Mouse (Mus musculus) midbrain, postnatal 0 days (tissue): ENCODE measurements at regions not wholly inside any gene's neighbourhood (a gene's known extent, or its start where the extent isn't known, plus 50 kb on each side); places are given as distances from the start of the nearest gene placed in this dataset.

ENCODE experiments used
- ATAC-seq: fragments of 200-750 bp; cut with Nextera tagmentation; 2 replicates; pipeline ENCODE4 v1.8.0; 2017; ENCODE audit warnings: moderate number of reproducible peaks, mild to moderate bottlenecking, moderate TSS enrichment, moderate library complexity; ENCODE audit not compliant: low FRiP score
- DNase-seq: peaks from one replicate; pipeline ENCODE4 v3.0.0-alpha.2; 2015; ENCODE audit warnings: low spot score
- H3K27ac ChIP-seq: fragments of 300-500 bp; sonication (generic); 2 replicates; pipeline ENCODE4 v1.5.1; 2014; ENCODE audit warnings: low read depth, mild to moderate bottlenecking, low read length, mixed read lengths
- H3K27me3 ChIP-seq: fragments of 300-500 bp; sonication (generic); 2 replicates; pipeline ENCODE4 v1.6.1; 2014; ENCODE audit warnings: low read length, control low read depth, mixed read lengths; ENCODE audit not compliant: insufficient read depth
- H3K36me3 ChIP-seq: fragments of 300-500 bp; sonication (generic); 2 replicates; pipeline ENCODE4 v1.6.1; 2014; ENCODE audit warnings: low read length, control low read depth, mixed read lengths; ENCODE audit not compliant: insufficient read depth
- H3K4me1 ChIP-seq: fragments of 300-500 bp; sonication (generic); 2 replicates; pipeline ENCODE4 v1.6.1; 2014; ENCODE audit warnings: mild to moderate bottlenecking, control low read depth, antibody characterized with exemption, low read length, mixed read lengths; ENCODE audit not compliant: insufficient read depth
- H3K4me2 ChIP-seq: fragments of 300-500 bp; sonication (generic); 2 replicates; pipeline ENCODE4 v1.6.1; 2014; ENCODE audit warnings: low read depth, mild to moderate bottlenecking, low read length, mixed read lengths; ENCODE audit not compliant: poor library complexity, severe bottlenecking
- H3K4me3 ChIP-seq: fragments of 300-500 bp; sonication (generic); 2 replicates; pipeline ENCODE4 v1.5.1; 2014; ENCODE audit warnings: low read depth, mild to moderate bottlenecking, low read length, moderate library complexity
- H3K9ac ChIP-seq: fragments of 300-500 bp; sonication (generic); replicated peaks from 2 replicates; pipeline ENCODE4 v1.6.1; 2014; ENCODE audit warnings: mild to moderate bottlenecking, low read length, moderate library complexity, mixed read lengths; ENCODE audit not compliant: poor library complexity, severe bottlenecking
- H3K9me3 ChIP-seq: fragments of 300-500 bp; sonication (generic); 2 replicates; pipeline ENCODE4 v1.6.1; 2016; ENCODE audit warnings: low read length, control low read depth
- CTCF ChIP-seq: IDR thresholded peaks from 2 replicates; pipeline ENCODE4 v1.5.1; 2016; ENCODE audit warnings: antibody characterized with exemption, mild to moderate bottlenecking
- WGBS: fragments of 180-500 bp; shearing (Covaris S2); extraction: QIAGEN DNeasy Blood & Tissue Kit; methylation state at CpG from one replicate; pipeline ENCODE4 v1.1.7; 2014; 5-methylcytosine and 5-hydroxymethylcytosine counted together

DNA sequence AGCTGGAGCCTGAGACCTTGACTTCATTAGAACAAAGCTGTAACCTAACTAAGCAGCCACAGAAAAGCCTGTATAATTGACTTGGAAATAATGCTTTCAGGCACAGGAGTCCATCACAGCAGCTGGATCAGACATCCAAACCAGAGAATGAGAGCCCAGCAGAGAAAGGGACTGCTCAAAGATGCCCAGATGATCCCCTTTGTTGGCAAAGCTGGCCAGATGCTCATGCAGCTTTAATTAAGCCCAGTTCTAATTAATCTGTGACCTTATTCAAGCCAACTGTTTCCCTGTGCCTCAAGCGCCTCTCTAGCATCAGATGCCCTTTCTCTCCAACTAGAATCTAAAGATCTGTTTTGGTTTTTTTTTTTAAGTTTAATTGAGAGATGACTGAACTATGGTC lies 165.6 kb upstream of the Rag2 start:
- Histone ChIP-seq H3K9ac (no peak overlapping the region), H3K27ac (no peak overlapping the region), H3K9me3 (no peaks in the 10 kb centered on the region), H3K27me3 (no peaks in the 10 kb centered on the region), H3K4me3 (no peak overlapping the region), H3K4me1 (no peaks in the 10 kb centered on the region), H3K4me2 (no peak overlapping the region), H3K36me3 (no peaks in the 10 kb centered on the region)
- ATAC-seq (no peak), DNase-seq (no peak)
- TF ChIP-seq CTCF = no peak
- 83% methylated on average over 1 of the region's 1 CpGs for WGBS

DNA sequence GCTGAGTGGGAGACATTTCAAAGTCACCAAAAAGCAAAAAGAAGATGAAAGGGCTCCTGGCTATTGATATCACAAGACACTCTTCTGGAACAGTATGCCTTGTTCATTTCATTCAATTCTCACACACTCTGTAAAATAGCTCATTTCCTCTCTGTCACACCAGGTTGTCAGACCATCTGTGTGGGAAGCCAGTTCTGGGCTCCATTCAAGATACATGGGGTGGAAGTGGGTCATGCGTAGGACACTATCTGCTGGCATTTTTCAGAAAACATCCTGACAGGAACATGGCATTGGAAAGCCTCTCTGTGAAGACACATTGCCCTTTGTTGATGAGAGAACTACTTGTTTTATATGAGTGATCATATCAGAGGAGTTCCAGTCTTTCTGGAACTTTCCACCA lies 162.1 kb upstream of the Rag2 start:
- Histone ChIP-seq H3K9me3 (no peaks in the 10 kb centered on the region), H3K9ac (no peak overlapping the region), H3K27ac (no peak overlapping the region), H3K4me1 (no peaks in the 10 kb centered on the region), H3K27me3 (no peaks in the 10 kb centered on the region), H3K4me2 (no peak overlapping the region), H3K4me3 (no peak overlapping the region), H3K36me3 (no peaks in the 10 kb centered on the region)
- 83% methylated on average over 1 of the region's 1 CpGs for WGBS
- ATAC-seq (no peak), DNase-seq (no peak)
- no peak for TF ChIP-seq CTCF

DNA sequence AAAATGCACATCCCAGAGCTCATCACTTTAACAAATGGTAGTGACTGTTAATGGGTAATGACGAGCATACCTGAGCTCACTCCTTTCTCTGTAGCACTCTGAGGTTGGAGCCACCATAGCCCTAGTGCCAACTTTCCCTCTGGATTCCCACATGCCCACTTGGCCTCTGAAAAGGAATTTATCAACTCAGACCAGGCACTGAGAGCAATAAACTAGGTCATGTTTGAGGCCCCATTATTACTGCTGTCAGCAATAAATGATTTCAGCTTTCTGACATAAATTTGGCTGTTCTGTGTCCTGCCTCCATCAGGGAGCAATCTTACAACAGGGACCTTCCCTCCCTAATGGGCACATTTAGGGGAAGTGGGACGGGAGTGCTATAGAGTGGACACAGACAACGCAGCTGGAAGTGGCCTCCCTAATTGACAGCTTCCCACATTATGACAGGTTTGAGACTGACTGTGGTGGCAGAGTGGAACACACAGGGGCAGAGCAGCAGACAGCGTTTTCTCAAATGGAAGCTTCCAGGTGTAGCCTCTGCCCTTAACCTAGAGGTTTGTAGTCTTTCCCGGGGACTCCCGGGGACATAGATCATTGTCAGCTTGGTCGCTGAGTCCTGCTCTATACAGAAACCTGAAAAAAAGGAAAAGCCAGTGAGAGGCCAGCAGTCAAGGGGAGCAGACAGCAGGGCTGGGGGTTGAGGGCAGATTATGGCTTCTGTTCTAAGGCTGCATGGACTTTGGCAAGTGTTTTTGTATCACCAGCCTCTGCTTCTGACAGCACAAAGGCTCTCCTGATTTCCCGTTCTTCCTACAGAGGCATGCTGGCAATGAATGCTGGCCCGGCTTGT lies 160.0 kb upstream of the Rag2 start:
- Histone ChIP-seq H3K9me3 (no peaks in the 10 kb centered on the region), H3K4me1 (no peaks in the 10 kb centered on the region), H3K9ac (no peak overlapping the region), H3K27me3 (no peaks in the 10 kb centered on the region), H3K36me3 (no peaks in the 10 kb centered on the region), H3K4me2 (no peak overlapping the region), H3K4me3 (no peak overlapping the region), H3K27ac (no peak overlapping the region)
- no peak for TF ChIP-seq CTCF
- DNase-seq = no peak
- WGBS = 60% methylated on average over 9 of the region's 9 CpGs
- no peak for ATAC-seq

- Histone ChIP-seq H3K9me3 (no peaks in the 10 kb centered on the region), H3K4me3 (no peak overlapping the region), H3K27me3 (no peaks in the 10 kb centered on the region), H3K27ac (no peak overlapping the region), H3K36me3 (no peaks in the 10 kb centered on the region), H3K4me1 (no peaks in the 10 kb centered on the region), H3K9ac (no peak overlapping the region), H3K4me2 (no peak overlapping the region)
- no peak for TF ChIP-seq CTCF
- no peak for DNase-seq
- 78% methylated on average over 6 of the region's 6 CpGs for WGBS
- ATAC-seq = no peak
Observed at GRCm38 (mm10) chr2:101470569-101471100, 153.9 kb upstream of the Rag2 start.

- Histone ChIP-seq H3K4me3 (no peak overlapping the region), H3K27ac (no peak overlapping the region), H3K27me3 (no peaks in the 10 kb centered on the region), H3K9me3 (no peaks in the 10 kb centered on the region), H3K9ac (no peak overlapping the region), H3K4me1 (no peaks in the 10 kb centered on the region), H3K36me3 (no peaks in the 10 kb centered on the region), H3K4me2 (no peak overlapping the region)
- peak; percentile 91 for TF ChIP-seq CTCF
- 34% methylated on average over 8 of the region's 8 CpGs for WGBS
- ATAC-seq (no peak), DNase-seq (peak; percentile 93)
Observed at GRCm38 (mm10) chr2:101472449-101473115, 151.9 kb upstream of the Rag2 start.

DNA sequence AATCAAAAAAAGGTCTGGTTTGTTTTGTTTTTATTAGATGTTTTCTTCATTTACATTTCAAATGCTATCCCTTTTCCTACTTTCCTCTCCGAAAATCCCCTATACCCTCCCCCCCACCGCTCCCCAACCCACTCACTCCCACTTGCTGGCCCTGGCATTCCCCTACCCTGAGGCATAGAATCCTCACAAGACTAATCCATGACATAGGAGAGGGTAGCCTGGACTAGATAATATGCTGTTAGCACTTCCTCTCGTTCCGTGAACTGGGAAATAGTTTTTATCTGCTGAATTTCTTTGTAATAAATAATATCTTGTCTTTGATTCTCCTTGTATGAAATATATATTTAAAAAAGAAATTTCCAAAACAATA lies 151.4 kb upstream of the Rag2 start:
- Histone ChIP-seq H3K4me3 (no peak overlapping the region), H3K9me3 (no peaks in the 10 kb centered on the region), H3K4me2 (no peak overlapping the region), H3K36me3 (no peaks in the 10 kb centered on the region), H3K27ac (no peak overlapping the region), H3K4me1 (no peaks in the 10 kb centered on the region), H3K27me3 (no peaks in the 10 kb centered on the region), H3K9ac (no peak overlapping the region)
- no peak for ATAC-seq
- no peak for DNase-seq
- 91% methylated on average over 4 of the region's 4 CpGs for WGBS
- no peak for TF ChIP-seq CTCF
